Comparison of ENCODE assay signal across 21 mouse cellular contexts in the genomic region with DNA sequence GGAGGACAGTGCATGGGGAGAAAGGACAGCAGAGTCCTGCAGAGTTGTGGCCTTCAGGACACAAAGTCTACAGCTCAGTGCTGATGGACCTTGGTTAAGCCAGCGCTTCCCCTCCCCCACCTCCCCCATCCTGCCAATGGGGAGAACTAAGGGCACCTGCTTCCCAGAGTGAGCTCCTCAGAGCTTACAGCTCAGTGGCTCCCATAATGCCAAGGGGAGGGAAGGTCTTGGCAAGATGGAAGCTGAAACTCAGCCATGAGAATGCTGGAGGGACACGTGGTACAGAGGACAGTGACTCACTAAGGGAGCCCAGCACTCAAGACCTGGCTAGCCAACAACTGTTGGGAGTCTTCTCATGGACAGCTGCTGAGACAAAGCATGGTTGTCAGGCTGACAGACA. TPM values are rescaled to one million over a fixed set of nuclear protein-coding genes. Genes with fewer than 3 reads are reported as not detected.
A peak's percentile ranks its signal among the peaks of the same experiment; 100 is the strongest.
DNase-seq lines count a peak whose midpoint lies in the region; ATAC-seq lines count a peak whose summit lies in the region.
"Had no signal": no experiment of that assay in that cellular context is flagged by ENCODE, and none has a peak within 500 bp of the region (broad histone marks: within the 10 kb centered on the region; RNA-seq: fewer than 3 reads in every experiment).

No protein-coding gene starts in this region.

- no peak overlapping the region for H3K9ac ChIP-seq in kidney, embryonic 14.5 days (ENCODE audit: low read depth, low read length)
- H3K9ac ChIP-seq: embryonic facial prominence, embryonic 15.5 days; kidney, embryonic 15.5 days; liver, embryonic 13.5 days; lung, embryonic 15.5 days; midbrain, embryonic 12.5 days; neural tube, embryonic 15.5 days had no signal

- H3K9me3 ChIP-seq in kidney, embryonic 14.5 days (ENCODE audit: control insufficient read depth, low read length): no peaks in the 10 kb centered on the region
- H3K9me3 ChIP-seq: embryonic facial prominence, embryonic 15.5 days; forebrain, embryonic 10.5 days; kidney, embryonic 15.5 days; limb, embryonic 10.5 days; liver, embryonic 13.5 days; lung, embryonic 15.5 days; midbrain, embryonic 12.5 days; neural tube, embryonic 15.5 days had no signal

- no peak overlapping the region for H3K4me3 ChIP-seq in kidney, embryonic 14.5 days (ENCODE audit: low read length)
- H3K4me3 ChIP-seq: embryonic facial prominence, embryonic 15.5 days; forebrain, embryonic 10.5 days; kidney, embryonic 15.5 days; layer of hippocampus, adult 2 months; limb, embryonic 10.5 days; liver, embryonic 13.5 days; lung, embryonic 15.5 days; midbrain, embryonic 12.5 days; neural tube, embryonic 15.5 days had no signal

- WGBS in kidney, embryonic 14.5 days: 87% methylated on average over 2 of the region's 2 CpGs

- no peaks in the 10 kb centered on the region for H3K4me1 ChIP-seq in kidney, embryonic 14.5 days (ENCODE audit: control insufficient read depth, insufficient read depth, low read length)
- H3K4me1 ChIP-seq: embryonic facial prominence, embryonic 15.5 days; forebrain, embryonic 10.5 days; kidney, embryonic 15.5 days; limb, embryonic 10.5 days; liver, embryonic 13.5 days; lung, embryonic 15.5 days; midbrain, embryonic 12.5 days; neural tube, embryonic 15.5 days had no signal

- no peaks in the 10 kb centered on the region for H3K36me3 ChIP-seq in kidney, embryonic 14.5 days (ENCODE audit: control insufficient read depth, insufficient read depth, low read length)
- H3K36me3 ChIP-seq: embryonic facial prominence, embryonic 15.5 days; forebrain, embryonic 10.5 days; kidney, embryonic 15.5 days; limb, embryonic 10.5 days; liver, embryonic 13.5 days; lung, embryonic 15.5 days; midbrain, embryonic 12.5 days; neural tube, embryonic 15.5 days had no signal

- H3K27ac ChIP-seq in kidney, embryonic 14.5 days (ENCODE audit: low read depth, low read length): no peak overlapping the region
- H3K27ac ChIP-seq: embryonic facial prominence, embryonic 15.5 days; forebrain, embryonic 10.5 days; kidney, embryonic 15.5 days; layer of hippocampus, adult 2 months; limb, embryonic 10.5 days; liver, embryonic 13.5 days; lung, embryonic 15.5 days; macrophage; midbrain, embryonic 12.5 days; neural tube, embryonic 15.5 days had no signal

- H3K4me2 ChIP-seq in kidney, embryonic 14.5 days (replicated peaks; ENCODE audit: low read depth, low read length): no peak overlapping the region
- H3K4me2 ChIP-seq: embryonic facial prominence, embryonic 15.5 days; kidney, embryonic 15.5 days; liver, embryonic 13.5 days; lung, embryonic 15.5 days; midbrain, embryonic 12.5 days; neural tube, embryonic 15.5 days had no signal

- no peak for ATAC-seq in kidney, embryonic 14.5 days (ENCODE audit: low FRiP score, low TSS enrichment)
- ATAC-seq: activated CD4-positive, CD25-positive, alpha-beta regulatory T cell, adult 4 months; Patski had no signal

- peak; percentile 1 to 21 for DNase-seq in cerebellum, postnatal 14 days
- DNase-seq in cerebellum, adult 11-12 months: no peak
- peak; percentile 5 for DNase-seq in left cerebral cortex, postnatal 4 days
- no peak for DNase-seq in left cerebral cortex, postnatal 25 days (ENCODE audit: low spot score in 2 of 2)
- DNase-seq in brain, adult 2 months (ENCODE audit: low read depth, low spot score): peak; percentile 6
- no peak for DNase-seq in retina, postnatal 1 day
- DNase-seq: cerebellum, adult 9-10 months; liver, embryonic 13.5 days; thymus, postnatal 14 days had no signal

- no peaks in the 10 kb centered on the region for H3K27me3 ChIP-seq in kidney, embryonic 14.5 days (ENCODE audit: control insufficient read depth, insufficient read depth, low read length)
- H3K27me3 ChIP-seq: embryonic facial prominence, embryonic 15.5 days; kidney, embryonic 15.5 days; liver, embryonic 13.5 days; lung, embryonic 15.5 days; midbrain, embryonic 12.5 days; neural tube, embryonic 15.5 days; Patski had no signal

- intact Hi-C loops in left cerebral cortex, postnatal 4 days (cut with DNase I): no loop called here
- intact Hi-C loops in left cerebral cortex, postnatal 25 days (cut with DNase I): no loop called here

RNA-seq across cellular contexts. Expression of a gene that starts 55.7 kb away (rescaled TPM):
- 10 to 100 TPM; 44.1 to 45.6 TPM for total RNA-seq in left cerebral cortex, postnatal 4 days (2021)
- total RNA-seq in left cerebral cortex, postnatal 25 days (2021): 10 to 100 TPM; 82.1 to 90.7 TPM
- 8.6 and 12.8 TPM in 2 replicates for polyA plus RNA-seq in kidney, embryonic 14.5 days (2014; fragmentation: Nextera tagmentation; extraction: Ambion mirVana)

Comparison
In these comparisons a context has a peak if more than half of its experiments do, and no peak if none do; other contexts are left out.
1. DNase-seq: peak in cerebellum, postnatal 14 days (2 of 2), left cerebral cortex, postnatal 4 days (single experiment) and brain, adult 2 months (single experiment); none in cerebellum, adult 11-12 months (single experiment), left cerebral cortex, postnatal 25 days (0 of 2) and retina, postnatal 1 day (single experiment).